Mouse (Mus musculus): ENCODE results near the gene Scpep1. TPM values are rescaled to one million over a fixed set of nuclear protein-coding genes. Genes with fewer than 3 reads are reported as not detected.
"Not testable (repeated sequence)": the region's sequence is repeated elsewhere in the genome, so short reads cannot be mapped to it uniquely, and the experiment has no call there.

The Scpep1 gene
- polyA plus RNA-seq, 1 experiment from 2014 or later, result 57.7 TPM

DNA sequence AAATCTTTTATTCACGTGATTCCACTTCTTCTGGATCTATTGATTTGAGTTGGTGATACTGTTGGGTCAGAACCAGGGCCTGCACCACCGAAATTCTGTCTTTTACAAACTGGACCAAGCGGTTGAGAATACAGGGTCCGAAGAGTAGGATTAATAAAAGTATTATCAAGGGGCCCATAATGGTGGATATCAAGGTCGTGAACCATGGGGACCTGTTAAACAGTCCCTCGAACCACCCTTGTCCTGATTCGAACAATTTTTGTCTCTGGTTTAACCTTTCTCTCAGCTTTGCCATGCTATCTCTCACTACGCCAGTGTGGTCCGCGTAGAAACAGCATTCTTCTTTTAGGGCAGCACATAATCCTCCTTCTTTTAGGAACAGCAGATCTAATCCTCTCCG lies 64.4 kb downstream of the Scpep1 start:
- not testable (repeated sequence) for H3K4me1 ChIP-seq (ENCODE audit: control insufficient read depth, insufficient read depth, low read length); ATAC-seq (ENCODE audit: insufficient read depth, low FRiP score, low TSS enrichment); H3K9me3 ChIP-seq (ENCODE audit: control insufficient read depth, low read length); DNase-seq (ENCODE audit: low spot score); H3K4me2 ChIP-seq (ENCODE audit: low read depth); H3K9ac ChIP-seq (ENCODE audit: low read length); H3K27me3 ChIP-seq (ENCODE audit: control insufficient read depth, insufficient read depth, low read length); H3K4me3 ChIP-seq (ENCODE audit: low read depth, low read length); H3K36me3 ChIP-seq (ENCODE audit: control insufficient read depth, insufficient read depth, low read length); H3K27ac ChIP-seq (ENCODE audit: low read depth, low read length)
- WGBS, result 85% methylated on average over 6 of the region's 11 CpGs

DNA sequence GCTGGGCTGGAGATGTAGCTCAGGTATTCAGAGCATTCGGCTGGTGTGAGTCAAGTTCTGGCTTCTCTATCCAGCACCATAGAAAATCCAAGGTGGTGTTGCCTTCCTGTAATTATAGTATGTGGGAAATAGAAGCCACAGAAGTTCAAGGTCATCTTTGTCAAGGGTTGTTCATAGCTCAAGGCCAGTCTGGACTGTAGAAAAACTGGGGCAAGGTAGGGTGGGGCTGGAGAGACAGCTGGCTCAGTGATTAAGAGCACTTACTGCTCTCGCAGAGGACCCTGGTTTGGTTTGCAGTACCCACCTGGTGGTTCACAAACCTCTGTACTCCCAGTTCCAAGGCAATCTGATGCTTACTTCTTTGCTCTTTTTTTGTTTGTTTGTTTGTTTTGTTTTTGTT lies 66.3 kb downstream of the Scpep1 start:
- Histone ChIP-seq H3K27me3 (ENCODE audit: control insufficient read depth, insufficient read depth, low read length) (no peaks in the 10 kb centered on the region), H3K4me1 (ENCODE audit: control insufficient read depth, insufficient read depth, low read length) (no peaks in the 10 kb centered on the region), H3K4me2 (ENCODE audit: low read depth) (no peak overlapping the region), H3K9me3 (ENCODE audit: control insufficient read depth, low read length) (no peaks in the 10 kb centered on the region), H3K36me3 (ENCODE audit: control insufficient read depth, insufficient read depth, low read length) (no peaks in the 10 kb centered on the region), H3K27ac (ENCODE audit: low read depth, low read length) (no peak overlapping the region), H3K9ac (ENCODE audit: low read length) (no peak overlapping the region), H3K4me3 (ENCODE audit: low read depth, low read length) (no peak overlapping the region)
- ATAC-seq (ENCODE audit: insufficient read depth, low FRiP score, low TSS enrichment) (no peak), DNase-seq (ENCODE audit: low spot score) (no peak)
- 92% methylated on average over 2 of the region's 2 CpGs for WGBS

DNA sequence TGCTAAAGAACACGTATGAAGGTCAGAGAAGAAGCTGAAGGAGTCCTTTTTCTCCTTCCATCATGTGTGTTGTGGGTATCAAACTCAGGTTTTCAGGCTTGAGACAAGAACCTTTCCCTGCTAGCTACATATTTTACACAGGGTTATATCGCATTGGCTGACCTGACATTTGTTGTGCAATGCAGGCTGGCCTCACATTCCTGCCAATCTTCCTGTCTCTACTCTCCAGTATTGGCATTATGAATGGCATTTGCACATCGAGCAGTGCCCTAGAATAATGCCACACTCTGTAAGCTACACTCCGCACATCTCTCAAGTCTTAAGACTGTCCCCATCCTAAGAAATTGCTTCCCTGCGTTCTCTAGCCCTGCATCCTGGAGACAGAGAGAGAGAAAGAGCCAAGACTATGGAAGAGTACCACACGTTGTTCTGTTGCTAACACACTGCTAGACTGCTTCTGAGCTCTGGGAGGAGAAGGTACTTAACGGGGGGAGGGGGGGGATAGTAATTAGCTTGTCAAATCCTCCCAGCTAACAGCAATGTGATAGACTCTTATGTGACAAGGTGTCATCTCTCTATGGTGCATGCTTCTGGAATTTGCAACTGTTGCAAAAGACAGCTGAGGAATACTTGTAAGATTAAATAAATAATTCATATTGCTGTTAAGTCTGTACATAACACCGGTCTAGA lies 70.7 kb downstream of the Scpep1 start:
- Histone ChIP-seq H3K9ac (ENCODE audit: low read length) (no peak overlapping the region), H3K4me2 (ENCODE audit: low read depth) (no peak overlapping the region), H3K36me3 (ENCODE audit: control insufficient read depth, insufficient read depth, low read length) (no peaks in the 10 kb centered on the region), H3K9me3 (ENCODE audit: control insufficient read depth, low read length) (no peaks in the 10 kb centered on the region), H3K27ac (ENCODE audit: low read depth, low read length) (no peak overlapping the region), H3K27me3 (ENCODE audit: control insufficient read depth, insufficient read depth, low read length) (no peaks in the 10 kb centered on the region), H3K4me1 (ENCODE audit: control insufficient read depth, insufficient read depth, low read length) (no peaks in the 10 kb centered on the region), H3K4me3 (ENCODE audit: low read depth, low read length) (no peak overlapping the region)
- ATAC-seq (ENCODE audit: insufficient read depth, low FRiP score, low TSS enrichment) (no peak), DNase-seq (ENCODE audit: low spot score) (no peak)
- whole genome bisulfite sequencing, result 68% methylated on average over 8 of the region's 8 CpGs

DNA sequence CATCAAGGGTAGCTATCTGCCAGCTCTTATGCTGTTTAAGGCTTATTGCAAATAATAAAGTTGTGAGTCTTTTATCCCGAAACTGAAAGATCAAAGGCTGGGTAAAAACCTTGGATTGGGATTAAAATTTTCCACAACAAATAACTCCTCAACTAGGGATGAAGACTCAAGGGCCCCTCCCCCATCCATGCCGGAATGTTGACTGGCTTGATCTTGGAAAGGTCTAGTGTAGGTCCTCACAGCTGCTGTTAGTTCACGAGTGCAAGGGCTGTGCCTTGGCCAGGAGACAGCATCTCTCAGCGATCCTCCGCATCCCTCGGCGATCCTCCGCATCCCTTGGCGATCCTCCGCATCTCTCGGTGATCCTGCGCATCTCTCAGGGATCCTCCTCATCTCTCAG lies 77.3 kb downstream of the Scpep1 start:
- H3K36me3 ChIP-seq (ENCODE audit: control insufficient read depth, insufficient read depth, low read length), result no peaks in the 10 kb centered on the region
- ATAC-seq (ENCODE audit: insufficient read depth, low FRiP score, low TSS enrichment), result no peak
- H3K27ac ChIP-seq (ENCODE audit: low read depth, low read length), result no peak overlapping the region
- no peaks in the 10 kb centered on the region for H3K4me1 ChIP-seq (ENCODE audit: control insufficient read depth, insufficient read depth, low read length)
- H3K9me3 ChIP-seq (ENCODE audit: control insufficient read depth, low read length), result no peaks in the 10 kb centered on the region
- DNase-seq (ENCODE audit: low spot score), result no peak
- H3K4me2 ChIP-seq (ENCODE audit: low read depth), result no peak overlapping the region
- no peak overlapping the region for H3K4me3 ChIP-seq (ENCODE audit: low read depth, low read length)
- 87% methylated on average over 12 of the region's 12 CpGs for WGBS
- no peak overlapping the region for H3K9ac ChIP-seq (ENCODE audit: low read length)
- H3K27me3 ChIP-seq (ENCODE audit: control insufficient read depth, insufficient read depth, low read length), result peaks cover 5% of the 10 kb centered on the region; the same call in 1 of the 2 replicates

Other genes starting within 250 kb of the Scpep1 start
- gene Msi2, start 237.0 kb downstream of the Scpep1 start, polyA plus RNA-seq (2014; fragmentation: Nextera tagmentation; extraction: Ambion mirVana), result 19.7 and 20.6 TPM in 2 replicates
- 18.0 and 19.5 TPM in 2 replicates for gene Akap1, start 90.9 kb downstream of the Scpep1 start, polyA plus RNA-seq (2014; fragmentation: Nextera tagmentation; extraction: Ambion mirVana)
- gene Elobl, start 11.5 kb upstream of the Scpep1 start, polyA plus RNA-seq (2014; fragmentation: Nextera tagmentation; extraction: Ambion mirVana), result not detected in 2 replicates
- 21.3 and 22.7 TPM in 2 replicates for gene Coil, start 14.8 kb upstream of the Scpep1 start, polyA plus RNA-seq (2014; fragmentation: Nextera tagmentation; extraction: Ambion mirVana)
- gene Trim25, start 43.9 kb upstream of the Scpep1 start, polyA plus RNA-seq (2014; fragmentation: Nextera tagmentation; extraction: Ambion mirVana), result 2.5 and 3.0 TPM in 2 replicates
- 6.6 and 6.9 TPM in 2 replicates for gene Dgke, start 111.4 kb upstream of the Scpep1 start, polyA plus RNA-seq (2014; fragmentation: Nextera tagmentation; extraction: Ambion mirVana)
- not detected in 2 replicates for gene Gm525, start 118.4 kb upstream of the Scpep1 start, polyA plus RNA-seq (2014; fragmentation: Nextera tagmentation; extraction: Ambion mirVana)